Mouse (Mus musculus): Measurements from ENCODE around the gene Gm49378. TPM values are rescaled to one million over a fixed set of nuclear protein-coding genes. Genes with fewer than 3 reads are reported as not detected.
A peak's percentile ranks its signal among the peaks of the same experiment; 100 is the strongest.

The Gm49378 gene
- polyA plus RNA-seq, 1 experiment: 0.17 TPM

GRCm38 (mm10) chr14:55584303-55584701, 53.4 kb downstream of the Gm49378 start:
- H3K79me2 ChIP-seq (ENCODE audit: control insufficient read depth, insufficient read depth): no peaks in the 10 kb centered on the region
- H3ac ChIP-seq (ENCODE audit: control insufficient read depth, insufficient read length): peak overlapping the region; percentile 67
- no peak for TF ChIP-seq POLR2AphosphoS2 (IDR thresholded peaks at IDR 0.05; ENCODE audit: insufficient read length, low read depth)
- no peak for TF ChIP-seq REST (IDR thresholded peaks at IDR 0.05; ENCODE audit: insufficient read depth, insufficient read length)
- no peak for TF ChIP-seq MYOG (IDR thresholded peaks at IDR 0.05; ENCODE audit: control insufficient read depth in 1 of 3, insufficient read depth in 1 of 3, insufficient read length in 2 of 3, low read depth in 2 of 3)
- no peak for TF ChIP-seq E2F4 (IDR thresholded peaks at IDR 0.05; ENCODE audit: insufficient read depth)
- no peak for TF ChIP-seq MYOD1 (IDR thresholded peaks at IDR 0.05; ENCODE audit: control insufficient read depth in 1 of 3, insufficient read length in 2 of 3, low read depth in 2 of 3)
- no peak for TF ChIP-seq TCF12 (IDR thresholded peaks at IDR 0.05; ENCODE audit: insufficient read depth, poor library complexity, severe bottlenecking)
- TF ChIP-seq USF1 (IDR thresholded peaks at IDR 0.05; ENCODE audit: low read depth): no peak
- no peak for TF ChIP-seq SRF (IDR thresholded peaks at IDR 0.05; ENCODE audit: control insufficient read depth, insufficient read length, low read depth)
- TF ChIP-seq MAX (IDR thresholded peaks at IDR 0.05; ENCODE audit: low read depth): no peak
- no peak for TF ChIP-seq TCF3 (IDR thresholded peaks at IDR 0.05; ENCODE audit: insufficient read length, low read depth)
- TF ChIP-seq POLR2A (IDR thresholded peaks at IDR 0.05; ENCODE audit: insufficient read length, low read depth): no peak
- TF ChIP-seq CEBPB (IDR thresholded peaks at IDR 0.05; ENCODE audit: insufficient read depth, poor library complexity, severe bottlenecking): no peak
- H3K4me3 ChIP-seq: peak overlapping the region; percentile 33
- no peaks in the 10 kb centered on the region for H3K27me3 ChIP-seq (ENCODE audit: control insufficient read depth, insufficient read depth, insufficient read length)
- H3K4me2 ChIP-seq (ENCODE audit: low read depth): peak overlapping the region; percentile 77
- H3K36me3 ChIP-seq (ENCODE audit: control insufficient read depth, insufficient read depth): no peaks in the 10 kb centered on the region

GRCm38 (mm10) chr14:55581981-55582681, 55.6 kb downstream of the Gm49378 start:
- Histone ChIP-seq H3K4me2 (ENCODE audit: low read depth) (no peak overlapping the region), H3ac (ENCODE audit: control insufficient read depth, insufficient read length) (no peak overlapping the region), H3K4me3 (no peak overlapping the region), H3K36me3 (ENCODE audit: control insufficient read depth, insufficient read depth) (no peaks in the 10 kb centered on the region), H3K79me2 (ENCODE audit: control insufficient read depth, insufficient read depth) (no peaks in the 10 kb centered on the region), H3K27me3 (ENCODE audit: control insufficient read depth, insufficient read depth, insufficient read length) (no peaks in the 10 kb centered on the region)
- no peak for TF ChIP-seq MYOG (IDR thresholded peaks at IDR 0.05; ENCODE audit: control insufficient read depth in 1 of 3, insufficient read depth in 1 of 3, insufficient read length in 2 of 3, low read depth in 2 of 3)
- TF ChIP-seq POLR2AphosphoS2 (IDR thresholded peaks at IDR 0.05; ENCODE audit: insufficient read length, low read depth): no peak
- TF ChIP-seq E2F4 (IDR thresholded peaks at IDR 0.05; ENCODE audit: insufficient read depth): no peak
- TF ChIP-seq USF1 (IDR thresholded peaks at IDR 0.05; ENCODE audit: low read depth): no peak
- no peak for TF ChIP-seq CEBPB (IDR thresholded peaks at IDR 0.05; ENCODE audit: insufficient read depth, poor library complexity, severe bottlenecking)
- no peak for TF ChIP-seq MAX (IDR thresholded peaks at IDR 0.05; ENCODE audit: low read depth)
- TF ChIP-seq MYOD1 (IDR thresholded peaks at IDR 0.05; ENCODE audit: control insufficient read depth in 1 of 3, insufficient read length in 2 of 3, low read depth in 2 of 3): no peak
- no peak for TF ChIP-seq REST (IDR thresholded peaks at IDR 0.05; ENCODE audit: insufficient read depth, insufficient read length)
- TF ChIP-seq TCF12 (IDR thresholded peaks at IDR 0.05; ENCODE audit: insufficient read depth, poor library complexity, severe bottlenecking): no peak
- no peak for TF ChIP-seq POLR2A (IDR thresholded peaks at IDR 0.05; ENCODE audit: insufficient read length, low read depth)
- TF ChIP-seq TCF3 (IDR thresholded peaks at IDR 0.05; ENCODE audit: insufficient read length, low read depth): no peak
- TF ChIP-seq SRF (IDR thresholded peaks at IDR 0.05; ENCODE audit: control insufficient read depth, insufficient read length, low read depth): no peak

GRCm38 (mm10) chr14:55580731-55581130, 57.0 kb downstream of the Gm49378 start:
- no peak overlapping the region for H3K4me2 ChIP-seq (ENCODE audit: low read depth)
- H3K36me3 ChIP-seq (ENCODE audit: control insufficient read depth, insufficient read depth): no peaks in the 10 kb centered on the region
- H3K4me3 ChIP-seq: no peak overlapping the region
- H3K79me2 ChIP-seq (ENCODE audit: control insufficient read depth, insufficient read depth): no peaks in the 10 kb centered on the region
- no peaks in the 10 kb centered on the region for H3K27me3 ChIP-seq (ENCODE audit: control insufficient read depth, insufficient read depth, insufficient read length)
- TF ChIP-seq USF1 (IDR thresholded peaks at IDR 0.05; ENCODE audit: low read depth): no peak
- TF ChIP-seq POLR2A (IDR thresholded peaks at IDR 0.05; ENCODE audit: insufficient read length, low read depth): no peak
- TF ChIP-seq POLR2AphosphoS2 (IDR thresholded peaks at IDR 0.05; ENCODE audit: insufficient read length, low read depth): no peak
- TF ChIP-seq TCF12 (IDR thresholded peaks at IDR 0.05; ENCODE audit: insufficient read depth, poor library complexity, severe bottlenecking): no peak
- TF ChIP-seq CEBPB (IDR thresholded peaks at IDR 0.05; ENCODE audit: insufficient read depth, poor library complexity, severe bottlenecking): no peak
- TF ChIP-seq MYOD1 (IDR thresholded peaks at IDR 0.05; ENCODE audit: control insufficient read depth in 1 of 3, insufficient read length in 2 of 3, low read depth in 2 of 3): no peak
- TF ChIP-seq MAX (IDR thresholded peaks at IDR 0.05; ENCODE audit: low read depth): no peak
- no peak for TF ChIP-seq MYOG (IDR thresholded peaks at IDR 0.05; ENCODE audit: control insufficient read depth in 1 of 3, insufficient read depth in 1 of 3, insufficient read length in 2 of 3, low read depth in 2 of 3)
- TF ChIP-seq SRF (IDR thresholded peaks at IDR 0.05; ENCODE audit: control insufficient read depth, insufficient read length, low read depth): no peak
- no peak for TF ChIP-seq TCF3 (IDR thresholded peaks at IDR 0.05; ENCODE audit: insufficient read length, low read depth)
- no peak for TF ChIP-seq REST (IDR thresholded peaks at IDR 0.05; ENCODE audit: insufficient read depth, insufficient read length)
- no peak for TF ChIP-seq E2F4 (IDR thresholded peaks at IDR 0.05; ENCODE audit: insufficient read depth)
- H3ac ChIP-seq (ENCODE audit: control insufficient read depth, insufficient read length): no peak overlapping the region

GRCm38 (mm10) chr14:55579511-55580496, 57.9 kb downstream of the Gm49378 start:
- Histone ChIP-seq H3K79me2 (ENCODE audit: control insufficient read depth, insufficient read depth) (no peaks in the 10 kb centered on the region), H3K4me3 (peak overlapping the region; percentile 52), H3K4me2 (ENCODE audit: low read depth) (no peak overlapping the region), H3K36me3 (ENCODE audit: control insufficient read depth, insufficient read depth) (no peaks in the 10 kb centered on the region), H3ac (ENCODE audit: control insufficient read depth, insufficient read length) (no peak overlapping the region), H3K27me3 (ENCODE audit: control insufficient read depth, insufficient read depth, insufficient read length) (no peaks in the 10 kb centered on the region)
- TF ChIP-seq MYOG (IDR thresholded peaks at IDR 0.05; ENCODE audit: control insufficient read depth in 1 of 3, insufficient read depth in 1 of 3, insufficient read length in 2 of 3, low read depth in 2 of 3) (no peak), TCF3 (IDR thresholded peaks at IDR 0.05; ENCODE audit: insufficient read length, low read depth) (no peak), CEBPB (IDR thresholded peaks at IDR 0.05; ENCODE audit: insufficient read depth, poor library complexity, severe bottlenecking) (no peak), E2F4 (IDR thresholded peaks at IDR 0.05; ENCODE audit: insufficient read depth) (no peak), REST (IDR thresholded peaks at IDR 0.05; ENCODE audit: insufficient read depth, insufficient read length) (no peak), MYOD1 (IDR thresholded peaks at IDR 0.05; ENCODE audit: control insufficient read depth in 1 of 3, insufficient read length in 2 of 3, low read depth in 2 of 3) (no peak)

Other genes starting within 250 kb of the Gm49378 start
- 29.6 TPM for gene Dhrs4, start 159.1 kb downstream of the Gm49378 start, polyA plus RNA-seq (2012; fragmentation: generic; extraction: Trizol)
- 0.08 TPM for gene Carmil3, start 147.2 kb downstream of the Gm49378 start, polyA plus RNA-seq (2012; fragmentation: generic; extraction: Trizol)
- gene Cpne6, start 127.5 kb downstream of the Gm49378 start, polyA plus RNA-seq (2012; fragmentation: generic; extraction: Trizol): not detected
- not detected for gene Nrl, start 112.9 kb downstream of the Gm49378 start, polyA plus RNA-seq (2012; fragmentation: generic; extraction: Trizol)
- 252 TPM for gene Pck2, start 97.6 kb downstream of the Gm49378 start, polyA plus RNA-seq (2012; fragmentation: generic; extraction: Trizol)
- gene Dcaf11, start 77.9 kb downstream of the Gm49378 start, polyA plus RNA-seq (2012; fragmentation: generic; extraction: Trizol): 38.7 TPM
- gene A730061H03Rik, start 77.5 kb downstream of the Gm49378 start, polyA plus RNA-seq (2012; fragmentation: generic; extraction: Trizol): 0.48 TPM
- 12.8 TPM for gene Fitm1, start 62.3 kb downstream of the Gm49378 start, polyA plus RNA-seq (2012; fragmentation: generic; extraction: Trizol)
- 81.7 TPM for gene Psme1, start 59.8 kb downstream of the Gm49378 start, polyA plus RNA-seq (2012; fragmentation: generic; extraction: Trizol)
- gene Emc9, start 52.6 kb downstream of the Gm49378 start, polyA plus RNA-seq (2012; fragmentation: generic; extraction: Trizol): 18.5 TPM
- gene Psme2, start 46.8 kb downstream of the Gm49378 start, polyA plus RNA-seq (2012; fragmentation: generic; extraction: Trizol): 139 TPM
- 11.2 TPM for gene Rnf31, start 46.2 kb downstream of the Gm49378 start, polyA plus RNA-seq (2012; fragmentation: generic; extraction: Trizol)
- gene Irf9, start 34.3 kb downstream of the Gm49378 start, polyA plus RNA-seq (2012; fragmentation: generic; extraction: Trizol): 4.0 TPM
- gene Rec8, start 19.9 kb downstream of the Gm49378 start, polyA plus RNA-seq (2012; fragmentation: generic; extraction: Trizol): not detected
- 109 TPM for gene Ipo4, start 1.9 kb downstream of the Gm49378 start, polyA plus RNA-seq (2012; fragmentation: generic; extraction: Trizol)
- gene Tm9sf1, start 5.9 kb upstream of the Gm49378 start, polyA plus RNA-seq (2012; fragmentation: generic; extraction: Trizol): 57.9 TPM
- gene Tssk4, start 12.3 kb upstream of the Gm49378 start, polyA plus RNA-seq (2012; fragmentation: generic; extraction: Trizol): 0.18 TPM
- 21.3 TPM for gene Mdp1, start 22.6 kb upstream of the Gm49378 start, polyA plus RNA-seq (2012; fragmentation: generic; extraction: Trizol)
- 11.9 TPM for gene Gmpr2, start 34.0 kb upstream of the Gm49378 start, polyA plus RNA-seq (2012; fragmentation: generic; extraction: Trizol)
- 361 TPM for gene Nedd8, start 34.2 kb upstream of the Gm49378 start, polyA plus RNA-seq (2012; fragmentation: generic; extraction: Trizol)
- 12.0 TPM for gene Tinf2, start 43.9 kb upstream of the Gm49378 start, polyA plus RNA-seq (2012; fragmentation: generic; extraction: Trizol)
- gene Tgm1, start 76.0 kb upstream of the Gm49378 start, polyA plus RNA-seq (2012; fragmentation: generic; extraction: Trizol): 0.06 TPM
- gene Rabggta, start 84.4 kb upstream of the Gm49378 start, polyA plus RNA-seq (2012; fragmentation: generic; extraction: Trizol): 18.4 TPM
- 76.3 TPM for gene Dhrs1, start 107.8 kb upstream of the Gm49378 start, polyA plus RNA-seq (2012; fragmentation: generic; extraction: Trizol)
- 24.9 TPM for gene Nop9, start 107.8 kb upstream of the Gm49378 start, polyA plus RNA-seq (2012; fragmentation: generic; extraction: Trizol)
- 0.17 TPM for gene Cideb, start 120.6 kb upstream of the Gm49378 start, polyA plus RNA-seq (2012; fragmentation: generic; extraction: Trizol)
- gene Ltb4r2, start 123.5 kb upstream of the Gm49378 start, polyA plus RNA-seq (2012; fragmentation: generic; extraction: Trizol): 0.01 TPM
- gene Ltb4r1, start 128.1 kb upstream of the Gm49378 start, polyA plus RNA-seq (2012; fragmentation: generic; extraction: Trizol): 0.04 TPM
- gene Adcy4, start 146.2 kb upstream of the Gm49378 start, polyA plus RNA-seq (2012; fragmentation: generic; extraction: Trizol): 0.06 TPM
- gene Ripk3, start 151.0 kb upstream of the Gm49378 start, polyA plus RNA-seq (2012; fragmentation: generic; extraction: Trizol): 0.28 TPM
- gene Nfatc4, start 185.2 kb upstream of the Gm49378 start, polyA plus RNA-seq (2012; fragmentation: generic; extraction: Trizol): 2.8 TPM
- gene Nynrin, start 216.1 kb upstream of the Gm49378 start, polyA plus RNA-seq (2012; fragmentation: generic; extraction: Trizol): 0.12 TPM
- 0.28 TPM for gene Cbln3, start 246.5 kb upstream of the Gm49378 start, polyA plus RNA-seq (2012; fragmentation: generic; extraction: Trizol)
- 10.0 TPM for gene Khnyn, start 247.1 kb upstream of the Gm49378 start, polyA plus RNA-seq (2012; fragmentation: generic; extraction: Trizol)

Data from myocyte (in vitro differentiated cells).